Mouse (Mus musculus) cortical plate, adult 2 months (tissue): ENCODE measurements around the gene Hyal3.

Experiments
- CTCF ChIP-seq: fragments of 200-500 bp; IDR thresholded peaks from 2 replicates; pipeline ENCODE4 v1.5.1; 2011; ENCODE audit warnings: mild to moderate bottlenecking, control low read depth, low read length; ENCODE audit not compliant: insufficient read depth; ENCODE audit errors: extremely low read depth
- POLR2A ChIP-seq: fragments of 200-500 bp; IDR thresholded peaks from 2 replicates; pipeline ENCODE4 v1.6.1; 2011; ENCODE audit warnings: mild to moderate bottlenecking, low read length, control low read depth; ENCODE audit not compliant: insufficient read depth; ENCODE audit errors: extremely low read depth

GRCm38 (mm10) chr9:107626158-107626843 lies 45.7 kb downstream of the Hyal3 start:
- no peak for TF ChIP-seq CTCF
- no peak for TF ChIP-seq POLR2A
